Mouse (Mus musculus): ENCODE results near the gene P4hb.

DNA sequence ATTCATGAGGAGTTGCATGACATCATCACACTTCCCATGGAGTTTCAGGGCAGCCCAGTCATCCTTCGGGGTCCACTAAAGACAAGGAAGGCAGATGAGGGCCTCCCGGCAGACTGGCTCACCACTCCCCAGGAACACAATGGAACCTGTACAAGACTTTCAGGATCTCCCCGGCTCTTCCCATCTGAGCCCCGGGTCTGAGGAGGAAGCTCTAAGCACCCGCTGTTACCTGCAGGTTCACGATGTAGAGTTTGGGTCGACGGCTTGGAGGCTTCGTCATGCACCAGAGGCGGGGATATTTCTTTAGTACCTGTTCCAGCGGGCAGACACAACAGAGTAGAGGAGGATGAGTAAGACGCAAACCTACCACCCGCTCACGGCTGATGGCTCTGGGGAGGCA, 47.1 kb upstream of the P4hb start:
- TF ChIP-seq CTCF (IDR thresholded peaks at IDR 0.05; ENCODE audit: borderline replicate concordance, insufficient read depth, low read depth, low read length) (no peak), POLR2A (IDR thresholded peaks at IDR 0.05; ENCODE audit: borderline replicate concordance, insufficient read depth, low read length) (no peak)

Data from cerebellum, adult 2 months (tissue).